Mouse (Mus musculus) myocyte (in vitro differentiated cells): Measurements from ENCODE around the gene Rnf114. TPM values are rescaled to one million over a fixed set of nuclear protein-coding genes. Genes with fewer than 3 reads are reported as not detected.

Experiments used
- H3K27me3 ChIP-seq: one replicate; pipeline ENCODE4 v1.6.1; 2011; ENCODE audit not compliant: control insufficient read depth, insufficient read depth, insufficient read length
- H3K36me3 ChIP-seq: one replicate; pipeline ENCODE4 v1.6.1; 2011; ENCODE audit not compliant: control insufficient read depth, insufficient read depth
- H3K4me2 ChIP-seq: one replicate; pipeline ENCODE4 v1.6.1; 2011; ENCODE audit warnings: low read depth, control low read depth
- H3K4me3 ChIP-seq: one replicate; pipeline ENCODE4 v1.5.1; 2011; ENCODE audit warnings: mild to moderate bottlenecking, control low read depth, moderate library complexity
- H3K79me2 ChIP-seq: one replicate; pipeline ENCODE4 v1.6.1; 2011; ENCODE audit not compliant: control insufficient read depth, insufficient read depth
- H3ac ChIP-seq: one replicate; pipeline ENCODE4 v1.6.1; 2011; ENCODE audit not compliant: control insufficient read depth, insufficient read length
- CEBPB ChIP-seq: IDR thresholded peaks from 2 replicates; pipeline ENCODE4 v1.6.1; 2011; ENCODE audit warnings: mild to moderate bottlenecking, moderate library complexity; ENCODE audit not compliant: poor library complexity, insufficient read depth, severe bottlenecking
- E2F4 ChIP-seq: IDR thresholded peaks from one replicate; pipeline ENCODE4 v1.6.1; 2011; ENCODE audit warnings: mild to moderate bottlenecking, control low read depth, moderate library complexity; ENCODE audit not compliant: insufficient read depth
- MAX ChIP-seq: IDR thresholded peaks from one replicate; pipeline ENCODE4 v1.6.1; 2011; ENCODE audit warnings: low read depth, mild to moderate bottlenecking, control low read depth
- MYOD1 ChIP-seq, 3 experiments: IDR thresholded peaks; one replicate each; pipeline ENCODE4 v1.6.1; 2011; ENCODE audit warnings: control low read depth in 2 of 3, low read depth in 2 of 3, mild to moderate bottlenecking in 2 of 3, moderate library complexity in 1 of 3; ENCODE audit not compliant: insufficient read length in 2 of 3, control insufficient read depth in 1 of 3
- MYOG ChIP-seq, 3 experiments: IDR thresholded peaks; one replicate each; pipeline ENCODE4 v1.6.1; 2011; ENCODE audit warnings: control low read depth in 2 of 3, low read depth in 2 of 3, mild to moderate bottlenecking in 2 of 3; ENCODE audit not compliant: insufficient read length in 2 of 3, control insufficient read depth in 1 of 3, insufficient read depth in 1 of 3
- POLR2A ChIP-seq: IDR thresholded peaks from one replicate; pipeline ENCODE4 v1.6.1; 2011; ENCODE audit warnings: low read depth, mild to moderate bottlenecking, control low read depth, moderate library complexity; ENCODE audit not compliant: insufficient read length
- POLR2AphosphoS2 ChIP-seq: IDR thresholded peaks from one replicate; pipeline ENCODE4 v1.6.1; 2011; ENCODE audit warnings: low read depth, control low read depth; ENCODE audit not compliant: insufficient read length
- REST ChIP-seq: IDR thresholded peaks from one replicate; pipeline ENCODE4 v1.6.1; 2011; ENCODE audit warnings: mild to moderate bottlenecking, control low read depth, moderate library complexity; ENCODE audit not compliant: insufficient read depth, insufficient read length
- SRF ChIP-seq: IDR thresholded peaks from one replicate; pipeline ENCODE4 v1.6.1; 2011; ENCODE audit warnings: low read depth; ENCODE audit not compliant: control insufficient read depth, insufficient read length
- TCF12 ChIP-seq: IDR thresholded peaks from one replicate; pipeline ENCODE4 v1.6.1; 2011; ENCODE audit warnings: mild to moderate bottlenecking, control low read depth; ENCODE audit not compliant: poor library complexity, insufficient read depth, severe bottlenecking
- TCF3 ChIP-seq: IDR thresholded peaks from one replicate; pipeline ENCODE4 v1.6.1; 2011; ENCODE audit warnings: low read depth, control low read depth; ENCODE audit not compliant: insufficient read length
- USF1 ChIP-seq: IDR thresholded peaks from one replicate; pipeline ENCODE4 v1.6.1; 2011; ENCODE audit warnings: low read depth, mild to moderate bottlenecking, control low read depth, moderate library complexity
- polyA plus RNA-seq: library from polyadenylated mRNA; unstranded; fragments of >200 nt; fragmentation: generic; extraction: Trizol; gene quantifications from one replicate; pipeline ENCODE4 v1.2.1, GENCODE M21; 2012; ENCODE audit warnings: missing spikeins

The Rnf114 gene
- polyA plus RNA-seq, 1 experiment, result 40.9 TPM

DNA sequence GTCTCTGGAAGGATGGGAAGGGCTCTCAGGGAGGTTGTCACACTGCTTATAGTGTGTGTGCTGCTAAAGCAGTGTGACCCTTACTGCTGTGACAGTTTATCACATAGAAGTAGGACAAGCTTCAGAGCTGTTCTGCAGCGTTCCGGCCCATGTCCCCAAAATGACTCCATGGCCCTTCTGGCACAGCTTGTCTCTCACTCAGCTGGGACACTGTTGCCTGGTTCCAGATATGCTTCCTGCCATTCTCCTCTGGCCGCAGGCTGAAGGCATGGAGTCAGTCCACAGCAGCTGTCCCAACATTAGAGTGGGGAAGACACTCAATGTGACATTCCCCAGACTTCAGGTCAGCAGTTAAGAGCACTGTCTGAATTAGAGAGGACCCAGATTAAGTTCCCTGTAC is 33.9 kb upstream of the Rnf114 start:
- Histone ChIP-seq H3K4me2 (no peak overlapping the region), H3K79me2 (no peaks in the 10 kb centered on the region), H3K27me3 (no peaks in the 10 kb centered on the region), H3K4me3 (no peak overlapping the region), H3ac (no peak overlapping the region), H3K36me3 (peaks cover 4% of the 10 kb centered on the region)
- TF ChIP-seq CEBPB (no peak), TCF3 (no peak), MYOG (IDR thresholded peaks at IDR 0.05; ENCODE audit: control insufficient read depth in 1 of 3, insufficient read depth in 1 of 3, insufficient read length in 2 of 3, low read depth in 2 of 3) (peak in 2 of 3 experiments; percentile 28 to 63), MYOD1 (IDR thresholded peaks at IDR 0.05; ENCODE audit: control insufficient read depth in 1 of 3, insufficient read length in 2 of 3, low read depth in 2 of 3) (peak in 2 of 3 experiments; percentile 13 to 81)

DNA sequence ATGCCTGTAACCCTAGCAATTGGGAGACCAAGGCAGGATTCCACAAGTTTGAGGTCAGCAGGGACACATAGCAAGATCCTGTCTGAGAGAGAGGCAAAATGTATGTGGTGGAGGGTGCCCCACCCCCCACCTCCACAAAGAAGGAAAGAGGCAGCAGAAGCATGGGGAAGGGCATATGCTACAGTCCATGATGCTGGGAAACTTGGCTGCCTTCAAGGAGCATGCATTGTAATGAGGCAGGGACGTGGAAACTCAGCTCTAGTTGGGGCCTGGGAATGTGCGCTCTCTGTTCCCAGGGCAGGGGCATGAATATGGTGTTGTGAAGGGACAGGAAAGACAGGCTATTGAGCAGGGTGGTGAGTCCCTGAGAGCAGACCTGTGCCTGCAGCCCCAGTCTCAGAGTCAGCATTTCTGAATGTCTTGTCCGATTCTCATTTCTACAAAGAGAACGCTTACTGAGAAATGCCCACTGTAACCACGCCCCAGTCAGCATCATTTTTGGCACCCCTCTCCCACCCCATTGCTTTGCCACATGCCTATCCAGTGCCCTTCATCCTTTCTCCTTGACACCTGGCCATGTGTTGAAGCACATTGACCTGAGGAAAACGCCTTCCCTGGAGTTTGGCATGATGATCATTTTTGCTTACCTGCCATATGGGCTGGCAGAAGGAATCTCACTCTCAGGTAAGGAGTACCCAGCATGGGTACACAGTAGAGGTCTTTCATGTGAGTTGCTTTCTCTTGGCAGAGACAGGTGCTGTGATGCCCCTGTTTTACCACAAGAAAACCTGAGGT is 33.2 kb upstream of the Rnf114 start:
- no peak for TF ChIP-seq USF1
- TF ChIP-seq POLR2AphosphoS2, result peak; percentile 15
- Histone ChIP-seq H3K27me3 (no peaks in the 10 kb centered on the region), H3K4me2 (no peak overlapping the region), H3ac (no peak overlapping the region), H3K79me2 (no peaks in the 10 kb centered on the region), H3K4me3 (no peak overlapping the region), H3K36me3 (peaks cover 4% of the 10 kb centered on the region)

DNA sequence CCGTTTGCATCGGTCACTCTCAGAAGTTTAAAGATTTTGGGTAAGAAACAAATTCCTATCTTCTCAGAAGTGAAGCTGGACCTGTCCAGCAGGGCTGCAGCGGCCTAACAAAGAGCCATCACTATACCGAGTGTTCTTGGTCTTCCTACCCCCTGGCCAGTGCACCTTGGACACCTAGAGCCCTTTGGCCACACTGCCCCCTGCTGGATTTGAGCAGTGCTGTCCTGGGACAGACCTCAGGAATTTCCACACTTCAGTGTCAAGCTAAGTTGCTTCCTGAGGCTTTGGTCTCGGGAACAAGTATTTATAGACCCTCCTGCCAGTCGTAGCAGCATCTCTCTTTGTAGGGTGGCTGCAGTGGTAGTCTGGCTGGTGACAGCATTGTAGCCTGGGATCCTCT is 29.5 kb upstream of the Rnf114 start:
- Histone ChIP-seq H3K27me3 (no peaks in the 10 kb centered on the region), H3K36me3 (peaks cover 3% of the 10 kb centered on the region), H3K4me3 (no peak overlapping the region), H3K79me2 (no peaks in the 10 kb centered on the region), H3ac (no peak overlapping the region), H3K4me2 (no peak overlapping the region)
- no peak for TF ChIP-seq MYOG (IDR thresholded peaks at IDR 0.05; ENCODE audit: control insufficient read depth in 1 of 3, insufficient read depth in 1 of 3, insufficient read length in 2 of 3, low read depth in 2 of 3)
- TF ChIP-seq POLR2AphosphoS2, result peak; percentile 10

DNA sequence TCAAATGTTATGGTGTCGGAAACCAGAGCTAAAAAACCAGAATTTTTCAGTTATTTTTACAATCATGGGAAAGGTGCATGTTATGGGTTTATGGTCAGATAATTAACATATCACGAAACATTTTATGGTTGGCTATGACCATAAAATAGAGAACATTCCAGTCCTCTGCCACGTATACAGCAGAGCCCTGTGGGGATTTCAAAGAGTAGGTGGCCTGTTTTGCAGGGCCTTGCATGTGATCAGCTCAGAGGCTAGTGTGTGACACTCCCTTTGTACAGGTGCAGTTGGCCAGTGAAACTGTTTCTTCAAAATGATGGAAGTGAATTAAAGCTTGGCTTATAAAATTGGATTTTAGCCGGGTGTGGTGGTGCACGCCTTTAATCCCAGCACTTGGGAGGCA is 28.6 kb upstream of the Rnf114 start:
- TF ChIP-seq POLR2AphosphoS2 (no peak), MAX (no peak), TCF3 (no peak), MYOG (IDR thresholded peaks at IDR 0.05; ENCODE audit: control insufficient read depth in 1 of 3, insufficient read depth in 1 of 3, insufficient read length in 2 of 3, low read depth in 2 of 3) (no peak), SRF (no peak), USF1 (no peak), POLR2A (no peak), TCF12 (no peak), REST (no peak), E2F4 (no peak), MYOD1 (IDR thresholded peaks at IDR 0.05; ENCODE audit: control insufficient read depth in 1 of 3, insufficient read length in 2 of 3, low read depth in 2 of 3) (no peak), CEBPB (no peak)
- Histone ChIP-seq H3K79me2 (no peaks in the 10 kb centered on the region), H3K4me3 (no peak overlapping the region), H3ac (no peak overlapping the region), H3K36me3 (peaks cover 3% of the 10 kb centered on the region), H3K27me3 (no peaks in the 10 kb centered on the region), H3K4me2 (no peak overlapping the region)

DNA sequence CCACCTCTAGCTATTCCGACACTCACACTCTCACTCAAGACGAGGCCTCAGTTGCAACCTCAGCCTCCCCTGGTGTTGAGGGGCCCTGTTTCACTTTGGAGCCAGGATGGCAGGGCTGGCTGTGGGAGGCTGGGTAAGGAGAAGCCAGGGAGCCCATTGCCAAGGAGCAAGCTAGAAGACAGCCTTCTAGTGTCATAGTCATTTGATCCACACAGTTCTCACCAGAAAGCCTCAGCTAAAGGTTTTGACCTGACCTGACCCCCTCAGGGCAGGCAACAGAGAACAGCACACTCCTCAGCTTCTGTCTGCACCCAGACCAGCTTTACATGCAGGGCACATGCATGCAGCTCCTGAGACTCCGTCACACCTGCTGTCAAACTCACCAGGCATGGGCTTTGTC is 26.5 kb upstream of the Rnf114 start:
- peaks cover 3% of the 10 kb centered on the region for H3K36me3 ChIP-seq
- H3K4me3 ChIP-seq, result no peak overlapping the region

More for the DNA sequence above, 26.5 kb upstream of the Rnf114 start:
- TF ChIP-seq CEBPB, result no peak
- no peak for TF ChIP-seq SRF
- TF ChIP-seq TCF3, result no peak
- no peak for TF ChIP-seq MYOG (IDR thresholded peaks at IDR 0.05; ENCODE audit: control insufficient read depth in 1 of 3, insufficient read depth in 1 of 3, insufficient read length in 2 of 3, low read depth in 2 of 3)
- no peak for TF ChIP-seq POLR2A
- no peak for TF ChIP-seq E2F4
- no peak for TF ChIP-seq MYOD1 (IDR thresholded peaks at IDR 0.05; ENCODE audit: control insufficient read depth in 1 of 3, insufficient read length in 2 of 3, low read depth in 2 of 3)
- no peak for TF ChIP-seq USF1
- no peak for TF ChIP-seq MAX
- no peak for TF ChIP-seq POLR2AphosphoS2
- no peak for TF ChIP-seq REST
- no peak for TF ChIP-seq TCF12
- H3K79me2 ChIP-seq, result no peaks in the 10 kb centered on the region
- no peak overlapping the region for H3ac ChIP-seq
- no peaks in the 10 kb centered on the region for H3K27me3 ChIP-seq
- no peak overlapping the region for H3K4me2 ChIP-seq
